Mouse (Mus musculus): ENCODE results near the gene Gm2a.

Gene Gm2a

DNA sequence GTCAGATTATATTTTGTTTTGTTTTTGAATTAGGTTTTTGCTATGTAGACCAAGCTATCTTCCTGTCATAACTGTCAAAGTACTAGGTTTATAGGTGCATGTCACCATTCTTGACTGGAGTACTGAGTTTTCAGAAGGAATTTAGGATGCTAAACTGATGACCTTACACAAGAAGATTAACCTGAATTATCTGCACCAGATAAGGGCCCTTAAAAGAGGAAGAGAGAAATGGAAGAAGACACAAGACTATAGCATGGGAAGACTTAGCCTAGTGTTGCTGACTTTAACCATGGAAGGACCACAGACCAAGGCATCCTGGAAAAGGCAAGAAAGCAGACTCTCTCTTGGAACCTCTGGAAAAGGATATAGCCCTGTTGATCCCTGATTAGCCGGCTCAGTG lies 35.3 kb downstream of the Gm2a start:
- no peak for DNase-seq

- no peak for DNase-seq
These were observed 36.5 kb downstream of the Gm2a start for GRCm38 (mm10) chr11:55134407-55134806.

- DNase-seq: no peak
These were observed 37.0 kb downstream of the Gm2a start for GRCm38 (mm10) chr11:55134871-55135270.

DNA sequence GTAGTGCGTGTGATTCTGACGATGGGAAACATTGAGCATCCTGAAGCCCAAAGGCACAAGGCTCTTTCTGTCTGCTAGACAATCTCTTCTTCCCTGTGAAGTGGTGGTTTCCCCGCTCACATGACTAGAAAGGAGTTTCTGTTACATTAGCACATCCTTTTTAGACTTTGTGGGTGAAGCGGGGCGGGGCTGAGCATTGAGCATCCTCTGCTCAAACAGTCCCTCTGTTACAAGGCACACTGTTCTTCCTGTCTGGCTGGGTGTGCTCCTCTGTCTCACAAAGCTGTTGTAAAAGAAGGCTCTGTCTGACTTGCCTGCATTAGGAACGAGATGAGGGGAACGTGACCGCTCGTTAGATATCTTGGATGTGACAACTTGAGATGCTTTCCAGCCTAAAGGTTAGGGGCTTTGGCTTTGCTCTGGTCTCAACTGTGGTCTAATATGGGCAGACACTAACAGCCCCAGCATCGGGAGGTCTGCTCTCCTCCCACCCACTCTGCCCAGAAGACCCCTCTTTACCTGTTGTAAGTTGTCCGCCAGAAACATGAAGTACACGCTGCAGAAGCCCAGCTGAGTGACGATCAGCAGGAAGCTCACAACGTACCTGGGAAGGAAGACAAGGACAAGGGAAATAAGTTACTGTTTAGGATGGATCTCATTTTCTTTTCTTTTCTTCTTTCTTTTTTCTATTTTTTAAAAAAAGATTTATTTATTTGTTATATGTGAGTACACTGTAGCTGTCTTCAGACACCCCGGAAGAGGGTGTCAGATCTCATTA lies 39.0 kb downstream of the Gm2a start:
- DNase-seq: peak; percentile 87

DNA sequence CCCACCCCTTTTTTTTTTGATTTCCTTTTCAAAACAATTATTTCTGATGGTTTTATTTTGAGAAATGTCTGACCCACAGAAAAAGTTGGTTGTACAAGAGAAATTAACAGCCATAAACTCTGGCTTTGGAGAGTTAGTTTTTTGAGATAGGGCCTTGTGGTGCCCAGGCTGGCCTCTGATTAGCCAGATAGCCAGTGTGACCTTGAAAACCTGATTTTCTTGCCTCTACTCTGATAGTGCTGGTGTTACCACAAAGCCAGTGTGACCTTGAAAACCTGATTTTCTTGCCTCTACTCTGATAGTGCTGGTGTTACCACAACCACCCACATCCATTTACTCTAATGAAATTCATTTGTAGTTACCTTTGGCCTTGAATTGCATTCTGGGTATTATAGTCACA lies 39.7 kb downstream of the Gm2a start:
- no peak for DNase-seq

GRCm38 (mm10) chr11:55141502-55141901 lies 43.6 kb downstream of the Gm2a start:
- no peak for DNase-seq

DNA sequence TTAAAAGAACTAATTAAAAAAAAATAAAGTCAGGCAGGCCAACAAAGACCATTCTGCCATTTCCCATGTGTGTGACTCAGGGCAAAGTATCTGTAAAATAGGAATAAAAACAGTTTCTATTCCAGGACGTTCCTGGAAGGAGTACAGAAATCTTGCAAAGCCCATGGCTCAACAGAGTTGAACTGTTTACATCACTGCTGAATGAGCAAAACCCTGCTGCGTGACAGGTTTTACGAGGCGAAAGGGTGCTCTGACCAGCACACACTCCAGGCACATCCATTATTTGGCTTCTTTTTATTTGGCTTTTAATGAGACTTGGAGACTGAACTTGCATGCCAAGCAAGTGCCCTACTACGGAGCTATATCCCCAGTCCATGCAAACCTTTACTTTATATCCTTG lies 46.1 kb downstream of the Gm2a start:
- no peak for DNase-seq

DNA sequence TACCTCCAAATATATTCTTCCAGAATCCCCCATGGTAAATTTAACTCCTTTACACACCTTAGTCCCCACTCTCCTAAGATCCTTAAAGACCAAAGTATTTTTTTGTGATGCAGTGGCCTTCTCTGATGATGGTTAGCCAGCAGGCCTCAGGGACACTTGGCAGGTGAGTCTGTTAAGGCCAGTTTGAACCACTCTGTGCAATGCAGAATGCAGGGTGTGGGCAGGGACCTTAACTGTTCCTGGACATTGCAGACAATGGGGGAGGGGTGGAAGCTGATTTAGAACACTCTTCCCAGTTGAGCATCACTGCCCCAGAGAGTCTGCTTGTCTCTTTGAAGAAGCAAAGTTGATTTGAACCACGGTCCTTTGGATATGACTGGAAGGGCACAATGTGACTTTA lies 48.9 kb downstream of the Gm2a start:
- no peak for DNase-seq

DNA sequence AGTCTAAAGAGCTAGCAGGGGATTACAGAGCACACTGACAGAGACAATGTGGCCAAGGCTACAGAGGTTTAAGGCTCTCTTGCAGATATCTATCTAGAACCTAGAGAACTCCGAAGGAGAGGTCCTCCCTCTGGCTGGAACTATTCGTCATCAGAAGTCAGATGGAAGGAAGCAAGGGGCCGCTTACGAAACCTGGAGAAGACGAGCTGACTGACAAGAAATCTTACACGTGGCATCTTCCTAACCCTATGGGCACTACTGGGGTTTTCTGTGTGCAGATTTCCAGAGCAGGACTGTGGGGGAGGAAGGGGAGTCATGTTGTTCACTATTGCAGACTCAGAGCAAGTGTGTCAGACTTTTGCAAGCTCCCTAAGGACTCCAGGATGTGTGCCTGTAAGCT lies 49.5 kb downstream of the Gm2a start:
- no peak for DNase-seq

DNA sequence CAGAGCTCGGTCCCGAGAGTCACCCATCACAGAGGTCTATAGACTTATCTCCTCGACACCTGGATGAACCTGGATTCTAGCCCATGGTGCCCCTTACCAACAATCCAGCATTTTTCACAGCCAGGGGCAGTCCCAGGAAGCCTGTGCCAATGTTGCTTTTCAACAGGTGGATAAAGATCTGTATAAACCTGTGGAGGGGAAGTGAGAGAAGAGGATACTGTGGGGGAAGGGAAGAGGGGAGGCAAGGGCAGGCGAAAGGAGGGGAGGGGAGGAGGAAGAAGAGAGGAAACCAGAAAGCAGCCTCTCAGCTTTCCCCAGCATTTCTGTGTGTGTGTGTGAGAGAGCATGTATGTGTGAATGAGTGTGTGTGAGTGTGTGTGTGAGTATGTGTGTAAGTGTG lies 50.5 kb downstream of the Gm2a start:
- no peak for DNase-seq

DNA sequence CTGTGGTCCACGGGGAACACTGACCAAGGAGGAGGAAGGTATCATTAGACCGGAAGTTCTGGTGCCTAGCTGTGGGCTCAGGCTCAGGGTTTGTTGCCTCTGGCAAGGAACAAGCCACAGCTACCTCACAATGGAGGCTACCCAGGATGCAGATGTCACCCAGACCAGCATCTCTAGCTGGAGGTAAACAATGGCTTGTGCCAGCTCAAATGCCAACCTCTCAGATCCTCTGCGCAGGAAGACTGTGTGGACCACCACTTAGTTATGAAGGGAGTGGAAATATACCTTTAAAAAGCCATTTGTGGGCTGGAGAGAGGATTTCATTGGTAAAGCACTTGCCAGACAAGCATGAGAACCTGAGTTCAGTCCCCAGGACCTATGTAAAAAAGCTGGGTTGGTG lies 53.7 kb downstream of the Gm2a start, which contains the start of gene Slc36a3:
TSS of gene Slc36a3 (minus strand) at position 101 of the 400 bp plus-strand sequence.
- DNase-seq: no peak

- no peak for DNase-seq
These were observed 56.6 kb downstream of the Gm2a start for GRCm38 (mm10) chr11:55154398-55155069.

DNA sequence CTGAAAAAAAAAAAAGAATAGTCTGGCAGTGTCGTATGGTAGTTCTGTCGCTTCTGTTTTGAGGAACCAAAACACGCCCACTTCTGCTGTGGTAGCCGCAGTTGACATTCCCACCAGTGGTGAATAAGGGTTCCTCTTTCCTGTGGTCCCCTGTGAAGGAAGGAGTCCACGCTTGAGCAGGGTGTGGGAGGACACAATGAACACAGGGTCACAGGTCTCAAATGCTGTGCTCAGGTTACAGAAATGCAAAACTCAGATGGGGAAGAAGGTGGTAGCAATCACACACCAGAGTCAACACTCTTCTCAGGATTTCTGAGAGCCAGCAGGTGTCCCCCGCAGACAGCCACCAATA lies 57.1 kb downstream of the Gm2a start:
- no peak for DNase-seq

GRCm38 (mm10) chr11:55158785-55159359 lies 61.0 kb downstream of the Gm2a start:
- peak; percentile 93 for DNase-seq
